Mouse (Mus musculus) heart, adult 2 months (tissue): ENCODE measurements at regions not wholly inside any gene's neighbourhood (a gene's known extent, or its start where the extent isn't known, plus 50 kb on each side); places are given as distances from the start of the nearest gene placed in this dataset.

Experiments used
- DNase-seq, 2 experiments: peaks; one replicate each; pipeline ENCODE4 v3.0.0; 2021
- H3K27ac ChIP-seq: fragments of 200-600 bp; 2 replicates; pipeline ENCODE4 v1.8.1; 2022
- H3K27me3 ChIP-seq: fragments of 200-500 bp; 2 replicates; pipeline ENCODE4 v1.6.1; 2012; ENCODE audit warnings: mild to moderate bottlenecking, low read length, inconsistent platforms, mixed read lengths; ENCODE audit not compliant: control insufficient read depth, insufficient read depth
- H3K36me3 ChIP-seq: fragments of 200-500 bp; 2 replicates; pipeline ENCODE4 v1.6.1; 2012; ENCODE audit warnings: low read length, inconsistent platforms; ENCODE audit not compliant: control insufficient read depth, insufficient read depth
- H3K4me1 ChIP-seq: fragments of 200-500 bp; 2 replicates; pipeline ENCODE4 v1.6.1; 2011; ENCODE audit warnings: low read length; ENCODE audit not compliant: control insufficient read depth, insufficient read depth
- H3K4me3 ChIP-seq: fragments of 200-600 bp; 2 replicates; pipeline ENCODE4 v1.8.1; 2022
- H3K79me2 ChIP-seq: fragments of 200-500 bp; replicated peaks from 2 replicates; pipeline ENCODE4 v1.6.1; 2012; ENCODE audit warnings: mild to moderate bottlenecking, inconsistent platforms, low read length, moderate library complexity, mixed read lengths; ENCODE audit not compliant: control insufficient read depth, insufficient read depth
- H3K9ac ChIP-seq: fragments of 200-500 bp; 2 replicates; pipeline ENCODE4 v1.6.1; 2012; ENCODE audit warnings: low read depth, mild to moderate bottlenecking, control low read depth, inconsistent platforms, low read length, mixed read lengths
- CTCF ChIP-seq: fragments of 200-600 bp; IDR thresholded peaks from 2 replicates; pipeline ENCODE4 v1.8.1; 2022; ENCODE audit warnings: antibody characterized with exemption, mild to moderate bottlenecking, moderate library complexity
- EP300 ChIP-seq: fragments of 200-500 bp; IDR thresholded peaks from 2 replicates; pipeline ENCODE4 v1.6.1; 2011; ENCODE audit warnings: low read depth, low read length, control low read depth; ENCODE audit not compliant: insufficient read depth
- POLR2A ChIP-seq: fragments of 200-500 bp; IDR thresholded peaks from 2 replicates; pipeline ENCODE4 v1.6.1; 2011; ENCODE audit warnings: mild to moderate bottlenecking, low read depth, low read length, control low read depth; ENCODE audit not compliant: insufficient read depth
- WGBS: fragments of 180-500 bp; shearing (Covaris S2); methylation state at CpG from one replicate; pipeline ENCODE4 v1.1.7; 2018; 5-methylcytosine and 5-hydroxymethylcytosine counted together
- intact Hi-C: fragments of 180-260 bp; cut with DNase I; formaldehyde crosslinking; loops from one replicate; pipeline ENCODE4 v1.15.1; 2025

- H3K36me3 ChIP-seq: no peaks in the 10 kb centered on the region
Observed at GRCm38 (mm10) chr3:70311055-70311454, 303.6 kb downstream of the Otol1 start.

DNA sequence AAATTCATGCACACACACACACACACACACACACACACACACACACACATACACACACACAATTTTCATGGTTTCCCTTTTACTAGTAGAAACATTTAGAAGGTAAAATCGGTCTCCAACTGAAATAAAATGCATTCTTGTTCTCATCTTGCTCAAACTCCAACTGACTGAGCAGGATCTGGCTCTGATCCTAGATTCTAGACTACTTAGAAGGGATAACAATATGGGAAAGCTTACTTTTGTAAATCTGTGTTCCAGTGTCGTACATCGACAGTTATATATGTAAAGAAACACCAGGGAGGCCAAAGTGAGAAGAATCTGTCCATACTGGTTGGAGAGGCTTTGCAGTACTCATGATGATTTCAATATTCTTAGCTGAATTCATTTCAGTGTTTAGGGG lies 304.6 kb downstream of the Otol1 start:
- Histone ChIP-seq H3K4me3 (no peak overlapping the region), H3K27ac (no peak overlapping the region), H3K79me2 (no peaks in the 10 kb centered on the region), H3K36me3 (no peaks in the 10 kb centered on the region), H3K27me3 (no peaks in the 10 kb centered on the region), H3K9ac (no peak overlapping the region), H3K4me1 (no peaks in the 10 kb centered on the region)
- no peak for DNase-seq
- TF ChIP-seq CTCF: no peak
- TF ChIP-seq EP300: no peak
- TF ChIP-seq POLR2A: no peak
- WGBS: 75% methylated on average over 3 of the region's 3 CpGs
- intact Hi-C loops: no loop called here

More at GRCm38 (mm10) chr3:70311055-70311454, 303.6 kb downstream of the Otol1 start:
- no peak for DNase-seq
- Histone ChIP-seq H3K4me3 (no peak overlapping the region), H3K27me3 (no peaks in the 10 kb centered on the region), H3K79me2 (no peaks in the 10 kb centered on the region), H3K4me1 (no peaks in the 10 kb centered on the region), H3K27ac (no peak overlapping the region), H3K9ac (no peak overlapping the region)
- intact Hi-C loops: no loop called here
- TF ChIP-seq POLR2A: no peak
- TF ChIP-seq EP300: no peak
- no peak for TF ChIP-seq CTCF

DNA sequence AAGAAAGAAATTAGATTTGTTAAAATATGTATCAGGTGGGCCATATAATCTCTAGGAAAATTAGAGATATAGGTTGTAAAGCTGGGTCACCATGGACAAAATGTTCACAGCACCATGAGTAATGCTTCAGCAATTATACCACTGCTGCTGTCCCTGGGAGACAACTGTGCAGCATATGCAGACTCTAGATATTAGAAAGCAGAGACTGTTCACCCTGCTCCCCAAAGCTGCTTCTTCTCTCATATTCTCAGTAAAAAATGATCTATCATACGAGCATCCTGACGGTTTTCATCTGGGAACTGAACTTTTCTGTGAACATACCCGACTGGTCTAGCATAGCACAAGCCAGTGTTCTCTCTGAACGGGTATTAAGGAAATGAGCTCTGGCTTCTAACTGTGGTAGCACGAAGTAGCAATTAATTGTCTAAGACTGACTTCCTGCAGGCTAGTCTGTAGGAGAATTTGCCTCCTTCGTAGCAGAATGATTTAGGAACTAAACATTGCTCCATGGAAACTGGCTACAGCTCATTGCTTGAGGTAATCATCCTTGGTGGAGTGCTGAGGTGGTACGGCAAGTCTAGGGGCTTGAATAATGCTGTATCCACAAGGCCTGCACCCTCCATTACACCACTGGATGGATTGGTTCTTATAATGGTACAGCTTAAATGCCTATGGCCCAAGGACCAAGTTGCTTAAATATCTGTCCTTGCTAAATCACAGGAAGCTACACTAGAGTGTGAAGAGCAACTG lies 305.9 kb downstream of the Otol1 start:
- H3K36me3 ChIP-seq: no peaks in the 10 kb centered on the region
- intact Hi-C loops: no loop called here
- H3K27ac ChIP-seq: no peak overlapping the region
- 71% methylated on average over 7 of the region's 7 CpGs for WGBS
- TF ChIP-seq CTCF: no peak
- TF ChIP-seq EP300: no peak
- no peak for TF ChIP-seq POLR2A
- H3K9ac ChIP-seq: no peak overlapping the region
- no peaks in the 10 kb centered on the region for H3K79me2 ChIP-seq
- no peak for DNase-seq
- no peaks in the 10 kb centered on the region for H3K27me3 ChIP-seq
- H3K4me3 ChIP-seq: no peak overlapping the region
- H3K4me1 ChIP-seq: no peaks in the 10 kb centered on the region

- no peak for TF ChIP-seq CTCF
- TF ChIP-seq EP300: no peak
- 67% methylated on average over 4 of the region's 4 CpGs for WGBS
- DNase-seq: no peak
- Histone ChIP-seq H3K79me2 (no peaks in the 10 kb centered on the region), H3K36me3 (no peaks in the 10 kb centered on the region), H3K9ac (no peak overlapping the region), H3K27ac (no peak overlapping the region), H3K4me3 (no peak overlapping the region), H3K4me1 (no peaks in the 10 kb centered on the region), H3K27me3 (no peaks in the 10 kb centered on the region)
- intact Hi-C loops: no loop called here
Observed at GRCm38 (mm10) chr3:70314239-70314638, 306.8 kb downstream of the Otol1 start.

DNA sequence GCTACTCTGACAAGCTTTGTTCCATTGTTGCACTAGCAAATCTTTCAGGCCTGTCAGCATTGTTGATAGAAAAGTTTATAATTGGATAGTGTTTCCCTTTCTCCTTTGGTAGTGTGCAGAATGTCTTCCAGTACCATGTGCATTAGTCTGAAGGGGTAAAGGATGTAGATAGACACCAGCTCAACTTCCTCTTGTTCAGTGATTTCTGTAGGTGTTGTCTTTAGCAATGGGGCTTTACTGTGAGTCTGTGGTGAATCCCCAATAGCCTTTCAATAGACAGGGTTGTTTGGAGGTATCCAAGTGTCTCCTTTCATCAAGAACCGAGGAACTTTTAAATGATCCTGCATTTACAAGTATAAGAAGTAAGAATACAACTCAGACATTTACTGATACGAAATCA lies 311.0 kb downstream of the Otol1 start:
- no peaks in the 10 kb centered on the region for H3K27me3 ChIP-seq
- no peak overlapping the region for H3K4me3 ChIP-seq
- no peak overlapping the region for H3K9ac ChIP-seq
- TF ChIP-seq EP300 (no peak), CTCF (no peak), POLR2A (no peak)
- H3K36me3 ChIP-seq: no peaks in the 10 kb centered on the region
- no peak overlapping the region for H3K27ac ChIP-seq
- intact Hi-C loops: no loop called here
- H3K4me1 ChIP-seq: no peaks in the 10 kb centered on the region
- WGBS: 70% methylated on average over 2 of the region's 2 CpGs
- H3K79me2 ChIP-seq: no peaks in the 10 kb centered on the region
- DNase-seq: no peak

GRCm38 (mm10) chr3:70319139-70319538 lies 311.7 kb downstream of the Otol1 start:
- TF ChIP-seq CTCF (no peak), POLR2A (no peak), EP300 (no peak)
- no peaks in the 10 kb centered on the region for H3K79me2 ChIP-seq
- no peaks in the 10 kb centered on the region for H3K4me1 ChIP-seq
- 71% methylated on average over 3 of the region's 3 CpGs for WGBS
- DNase-seq: no peak
- H3K27me3 ChIP-seq: no peaks in the 10 kb centered on the region
- intact Hi-C loops: no loop called here
- no peaks in the 10 kb centered on the region for H3K36me3 ChIP-seq
- no peak overlapping the region for H3K9ac ChIP-seq
- H3K4me3 ChIP-seq: no peak overlapping the region
- H3K27ac ChIP-seq: no peak overlapping the region
